21 mouse cellular contexts compared by ENCODE assay signal in the genomic region with DNA sequence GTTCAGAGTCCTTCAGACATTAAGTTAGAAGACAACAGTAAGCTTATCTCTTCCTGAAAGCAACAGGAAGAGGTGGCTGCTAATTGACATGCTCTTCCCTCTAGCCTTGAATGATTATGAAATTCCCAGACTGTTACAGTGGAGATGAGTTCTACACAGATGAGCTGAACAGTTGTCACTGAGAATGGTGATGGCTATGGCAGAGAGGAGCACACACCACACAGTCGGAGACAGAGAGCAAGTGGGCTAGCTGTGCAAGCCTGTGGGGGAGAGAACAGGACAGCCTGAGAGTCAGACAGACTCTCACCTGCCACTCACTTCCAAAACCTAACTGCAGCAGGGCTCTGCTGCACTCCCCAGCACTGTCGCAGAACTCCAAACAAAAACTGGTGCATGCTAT.
"Had no signal": no experiment of that assay in that cellular context is flagged by ENCODE, and none has a peak within 500 bp of the region (broad histone marks: within the 10 kb centered on the region; RNA-seq: fewer than 3 reads in every experiment).

No protein-coding gene starts in this region.

- H3K27ac ChIP-seq: kidney, postnatal 0 days; limb, embryonic 10.5 days; limb, embryonic 13.5 days; liver, embryonic 12.5 days; liver, embryonic 15.5 days; lung, embryonic 15.5 days; midbrain, embryonic 12.5 days; midbrain, embryonic 15.5 days; neural tube, embryonic 13.5 days; stomach, postnatal 0 days had no signal

- H3K4me3 ChIP-seq: limb, embryonic 10.5 days; limb, embryonic 13.5 days; liver, embryonic 12.5 days; liver, embryonic 15.5 days; lung, embryonic 15.5 days; midbrain, embryonic 12.5 days; midbrain, embryonic 15.5 days; myocyte; neural tube, embryonic 13.5 days had no signal

- ATAC-seq: intestine, postnatal 0 days; liver, embryonic 12.5 days; midbrain, embryonic 15.5 days had no signal

- DNase-seq: kidney, adult 2 months; kidney, postnatal 25 days; liver; lung, adult 18-20 months; lung, postnatal 10 days; lung, postnatal 36 days; retina, postnatal 1 day; right cerebral cortex, postnatal 4 days; thymus, postnatal 25 days had no signal
